Mouse (Mus musculus) hindbrain, embryonic 14.5 days (tissue): Measurements from ENCODE around the gene 0610030E20Rik. TPM values are rescaled to one million over a fixed set of nuclear protein-coding genes. Genes with fewer than 3 reads are reported as not detected.
A peak's percentile ranks its signal among the peaks of the same experiment; 100 is the strongest.

Source experiments
- ATAC-seq: fragments of 200-750 bp; cut with Nextera tagmentation; 2 replicates; pipeline ENCODE4 v1.8.0; 2017; ENCODE audit warnings: moderate number of reproducible peaks, mild to moderate bottlenecking, moderate TSS enrichment, moderate library complexity; ENCODE audit not compliant: low FRiP score
- DNase-seq: peaks from one replicate; pipeline ENCODE4 v3.0.0-alpha.2; 2015; ENCODE audit warnings: low spot score
- H3K27ac ChIP-seq: fragments of 300-500 bp; sonication (generic); 2 replicates; pipeline ENCODE4 v1.5.1; 2014; ENCODE audit warnings: mild to moderate bottlenecking, moderate library complexity
- H3K27me3 ChIP-seq: fragments of 300-500 bp; sonication (generic); 2 replicates; pipeline ENCODE4 v1.6.1; 2014; ENCODE audit warnings: mild to moderate bottlenecking, low read length, mixed read lengths; ENCODE audit not compliant: control insufficient read depth, insufficient read depth
- H3K36me3 ChIP-seq: fragments of 300-500 bp; sonication (generic); replicated peaks from 2 replicates; pipeline ENCODE4 v1.6.1; 2014; ENCODE audit not compliant: control insufficient read depth, insufficient read depth
- H3K4me1 ChIP-seq: fragments of 300-500 bp; sonication (generic); replicated peaks from 2 replicates; pipeline ENCODE4 v1.6.1; 2014; ENCODE audit warnings: antibody characterized with exemption, low read length, mixed read lengths; ENCODE audit not compliant: control insufficient read depth, insufficient read depth
- H3K4me2 ChIP-seq: fragments of 300-500 bp; sonication (generic); replicated peaks from 2 replicates; pipeline ENCODE4 v1.6.1; 2014; ENCODE audit warnings: mild to moderate bottlenecking, moderate library complexity
- H3K4me3 ChIP-seq: fragments of 300-500 bp; sonication (generic); replicated peaks from 2 replicates; pipeline ENCODE4 v1.5.1; 2014; ENCODE audit warnings: mild to moderate bottlenecking, low read length
- H3K9ac ChIP-seq: fragments of 300-500 bp; sonication (generic); 2 replicates; pipeline ENCODE4 v1.6.1; 2014
- H3K9me3 ChIP-seq: fragments of 300-500 bp; sonication (generic); 2 replicates; pipeline ENCODE4 v1.6.1; 2016; ENCODE audit warnings: low read length; ENCODE audit not compliant: control insufficient read depth
- WGBS: fragments of 180-500 bp; shearing (Covaris S2); extraction: QIAGEN DNeasy Blood & Tissue Kit; methylation state at CpG from one replicate; pipeline ENCODE4 v1.1.7; 2014; 5-methylcytosine and 5-hydroxymethylcytosine counted together
- polyA plus RNA-seq: library from polyadenylated mRNA; unstranded; fragments of >200 nt; fragmentation: Nextera tagmentation; extraction: Ambion mirVana; gene quantifications from 2 replicates; pipeline ENCODE4 v1.2.1, GENCODE M21; 2014

Gene 0610030E20Rik
- 13.7 and 15.9 TPM in 2 replicates for polyA plus RNA-seq

DNA sequence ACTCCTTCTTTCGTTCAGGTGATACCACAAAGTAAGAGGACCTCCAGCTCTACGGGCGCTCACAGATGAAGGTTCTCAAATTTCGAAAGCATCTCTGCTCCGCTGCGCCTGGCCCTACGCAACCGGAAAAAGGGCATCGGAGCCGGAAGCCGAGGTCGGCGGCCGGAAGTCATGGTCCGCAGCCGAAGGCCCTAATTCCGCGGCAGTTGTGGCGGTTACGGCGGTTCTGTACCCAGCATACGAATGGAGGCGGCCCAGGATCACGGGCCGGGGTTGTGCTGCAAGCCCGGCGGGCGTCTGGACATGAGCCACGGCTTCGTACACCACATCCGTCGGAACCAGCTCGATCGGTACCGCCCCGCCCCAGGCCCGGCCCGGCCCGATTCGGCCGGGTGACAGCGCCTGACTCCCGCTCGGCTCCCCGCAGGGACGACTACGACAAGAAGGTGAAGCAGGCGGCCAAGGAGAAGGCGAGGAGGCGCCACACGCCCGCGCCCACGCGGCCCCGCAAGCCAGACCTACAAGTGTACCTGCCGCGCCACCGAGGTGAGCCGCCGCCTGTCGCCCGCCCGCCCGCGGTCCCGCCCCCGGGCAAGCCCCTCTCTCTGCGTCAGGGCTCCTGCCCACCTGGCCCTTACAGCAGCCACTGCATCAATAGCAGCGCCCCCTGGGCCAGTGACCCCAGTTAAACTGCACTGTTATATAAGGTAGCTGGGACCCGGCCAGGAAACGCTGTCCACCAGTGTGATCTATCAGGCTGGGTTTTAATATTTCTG is at the start of gene 0610030E20Rik:
TSS of gene 0610030E20Rik (plus strand) at position 152 of the 776 bp plus-strand sequence.
- under 1% methylated on average over 61 of the region's 72 CpGs for WGBS
- ATAC-seq, result peak; percentile 79
- Histone ChIP-seq H3K27ac (peak within 1 kb of the TSS; percentile 87), H3K4me2 (peak within 1 kb of the TSS; percentile 78), H3K36me3 (peaks cover 25% of the 10 kb centered on the region), H3K27me3 (peaks cover 3% of the 10 kb centered on the region; the same call in 1 of the 2 replicates), H3K9ac (peak within 1 kb of the TSS; percentile 89), H3K9me3 (no peaks in the 10 kb centered on the region), H3K4me1 (peaks cover 32% of the 10 kb centered on the region), H3K4me3 (peak within 1 kb of the TSS; percentile 87)
- DNase-seq, result peak; percentile 80

DNA sequence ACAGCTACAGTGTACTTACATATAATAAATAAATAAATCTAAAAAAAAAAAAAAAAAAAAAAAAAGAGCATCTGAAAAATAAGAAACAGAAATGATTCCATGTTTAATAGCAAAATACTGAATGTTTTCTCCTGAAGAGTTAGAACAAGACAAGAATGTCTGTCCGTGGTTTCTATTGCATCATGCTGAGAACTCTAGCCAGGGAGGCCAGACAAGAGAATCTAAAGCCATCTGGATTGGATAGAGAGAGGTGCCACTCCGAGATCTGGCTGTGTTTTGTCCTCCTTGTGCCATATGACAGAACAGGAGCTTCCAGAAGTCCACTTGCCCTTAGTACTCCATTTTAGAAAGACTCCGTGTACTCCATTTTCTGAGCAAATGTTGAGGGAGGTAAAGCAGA is 49.3 kb upstream of the 0610030E20Rik start:
- Histone ChIP-seq H3K4me3 (no peak overlapping the region), H3K27ac (no peak overlapping the region), H3K9me3 (no peaks in the 10 kb centered on the region), H3K9ac (no peak overlapping the region), H3K36me3 (no peaks in the 10 kb centered on the region), H3K4me1 (no peaks in the 10 kb centered on the region), H3K27me3 (no peaks in the 10 kb centered on the region), H3K4me2 (no peak overlapping the region)
- ATAC-seq (no peak), DNase-seq (no peak)
- WGBS, result 75% methylated on average over 3 of the region's 3 CpGs

DNA sequence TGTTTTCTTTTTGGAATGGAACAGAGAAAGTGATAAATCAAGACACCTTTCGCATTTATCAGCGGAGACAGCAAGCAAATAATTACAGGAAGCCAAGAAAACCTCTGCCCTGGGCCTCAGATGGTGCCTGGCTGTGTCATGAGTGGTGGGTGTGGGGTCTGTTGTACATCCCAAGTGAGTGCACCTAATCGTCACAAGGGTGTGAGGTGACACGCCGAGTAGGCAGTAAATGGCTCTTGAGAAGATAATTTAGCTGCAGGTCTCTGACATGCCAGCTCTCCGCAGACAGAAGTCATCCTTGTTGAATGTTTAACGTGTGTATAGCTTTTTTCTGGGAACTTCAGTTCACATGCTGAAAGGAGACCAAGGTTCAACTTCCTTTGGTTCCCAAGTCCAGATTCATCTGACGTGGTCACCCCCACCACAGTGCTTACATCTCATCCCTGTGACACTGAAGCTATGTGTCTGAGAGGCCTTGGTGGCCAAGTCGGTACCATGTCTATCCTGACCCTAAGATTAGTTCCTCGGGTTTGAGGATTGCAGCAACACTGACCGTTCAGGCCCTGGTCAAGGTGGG is 44.7 kb upstream of the 0610030E20Rik start:
- no peak for ATAC-seq
- H3K4me3 ChIP-seq, result no peak overlapping the region
- DNase-seq, result no peak
- no peak overlapping the region for H3K9ac ChIP-seq
- no peaks in the 10 kb centered on the region for H3K4me1 ChIP-seq
- no peaks in the 10 kb centered on the region for H3K36me3 ChIP-seq
- no peaks in the 10 kb centered on the region for H3K9me3 ChIP-seq
- no peak overlapping the region for H3K27ac ChIP-seq
- WGBS, result 90% methylated on average over 11 of the region's 11 CpGs
- H3K4me2 ChIP-seq, result no peak overlapping the region
- no peaks in the 10 kb centered on the region for H3K27me3 ChIP-seq

DNA sequence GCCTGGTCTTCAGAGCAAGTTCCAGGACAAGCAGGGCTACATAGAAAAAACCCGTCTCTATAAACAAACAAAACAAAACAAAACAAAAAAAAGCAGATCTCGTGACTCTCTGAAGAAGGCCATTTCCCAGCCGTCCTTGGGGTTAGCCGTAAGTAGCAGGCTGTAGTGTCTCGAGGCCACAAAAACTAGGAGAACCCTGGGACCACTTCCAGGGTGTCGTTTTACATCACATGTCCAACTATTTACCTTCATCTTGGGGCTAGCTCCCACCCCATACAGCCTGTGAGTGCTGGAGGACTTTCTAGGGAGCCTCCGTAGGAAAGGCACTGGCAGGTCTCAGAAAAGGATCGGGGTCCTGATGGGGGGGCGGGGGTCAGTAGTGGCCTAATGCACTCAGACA is 43.6 kb upstream of the 0610030E20Rik start:
- Histone ChIP-seq H3K4me2 (no peak overlapping the region), H3K4me1 (no peaks in the 10 kb centered on the region), H3K4me3 (no peak overlapping the region), H3K27ac (no peak overlapping the region), H3K9me3 (no peaks in the 10 kb centered on the region), H3K36me3 (no peaks in the 10 kb centered on the region), H3K9ac (no peak overlapping the region), H3K27me3 (no peaks in the 10 kb centered on the region)
- 61% methylated on average over 9 of the region's 9 CpGs for WGBS
- no peak for DNase-seq
- ATAC-seq, result no peak

DNA sequence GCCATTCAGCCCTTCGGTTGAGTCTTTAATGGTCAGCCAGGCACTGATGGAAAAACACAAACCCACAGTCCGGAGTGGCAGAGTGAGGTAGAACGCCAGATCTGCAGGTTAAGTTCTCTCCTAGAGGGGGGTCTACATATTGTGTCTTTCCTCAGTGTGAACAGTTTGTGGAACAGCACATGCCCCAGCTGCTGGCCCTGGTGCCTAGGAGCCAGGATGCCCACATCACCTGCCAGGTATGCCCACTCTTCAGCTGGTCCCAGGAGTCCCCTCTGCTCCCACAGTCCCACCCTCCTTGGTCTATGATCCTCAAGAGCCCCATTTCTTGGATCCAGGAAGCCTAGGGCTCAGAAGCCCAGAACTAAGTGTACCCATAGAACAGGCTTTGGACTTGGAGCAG is 34.9 kb upstream of the 0610030E20Rik start:
- Histone ChIP-seq H3K4me2 (no peak overlapping the region), H3K36me3 (peaks cover 20% of the 10 kb centered on the region), H3K4me3 (no peak overlapping the region), H3K27ac (no peak overlapping the region), H3K9ac (no peak overlapping the region), H3K27me3 (no peaks in the 10 kb centered on the region), H3K4me1 (no peaks in the 10 kb centered on the region), H3K9me3 (no peaks in the 10 kb centered on the region)
- WGBS, result 96% methylated on average over 3 of the region's 3 CpGs
- ATAC-seq, result no peak
- DNase-seq, result no peak

DNA sequence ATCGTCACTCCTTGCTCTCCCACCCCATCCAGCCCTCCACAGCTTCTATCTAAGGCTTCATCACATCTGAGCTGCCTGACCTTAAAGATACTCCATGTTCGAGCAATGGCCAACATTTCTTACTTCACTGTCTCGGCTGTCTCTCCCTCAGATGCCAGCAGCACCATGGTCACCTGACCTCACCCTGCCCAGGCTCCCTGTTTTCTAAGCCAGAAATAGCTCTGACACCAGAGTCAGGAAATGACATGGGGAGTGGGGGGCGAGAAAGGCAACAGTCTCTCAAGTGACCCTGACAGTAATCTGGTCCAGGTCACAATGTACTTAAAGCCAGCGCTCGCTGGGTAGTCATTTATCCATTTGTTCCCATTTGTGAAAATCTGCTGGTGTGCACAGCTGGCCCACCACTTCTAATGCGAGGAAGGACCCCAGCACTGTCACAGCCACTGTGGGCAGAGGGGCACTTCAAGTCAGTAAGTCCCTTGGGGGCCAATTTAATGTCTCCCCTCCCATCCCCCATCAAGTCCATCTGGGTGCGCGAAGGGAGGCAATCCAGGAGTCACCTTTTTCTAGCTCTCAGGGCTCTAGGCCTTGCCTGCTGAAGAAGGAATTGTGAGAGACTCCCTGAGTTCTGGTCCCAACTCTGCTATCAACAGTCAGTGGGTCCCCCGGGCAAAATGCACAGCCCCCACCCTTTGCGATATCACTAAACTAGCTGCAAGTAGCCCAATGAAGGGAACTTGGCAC is 33.8 kb upstream of the 0610030E20Rik start:
- Histone ChIP-seq H3K9me3 (no peaks in the 10 kb centered on the region), H3K9ac (no peak overlapping the region), H3K27me3 (no peaks in the 10 kb centered on the region), H3K27ac (no peak overlapping the region), H3K36me3 (peaks cover 31% of the 10 kb centered on the region), H3K4me3 (no peak overlapping the region), H3K4me2 (no peak overlapping the region), H3K4me1 (no peaks in the 10 kb centered on the region)
- ATAC-seq (no peak), DNase-seq (no peak)
- WGBS, result 89% methylated on average over 11 of the region's 11 CpGs

DNA sequence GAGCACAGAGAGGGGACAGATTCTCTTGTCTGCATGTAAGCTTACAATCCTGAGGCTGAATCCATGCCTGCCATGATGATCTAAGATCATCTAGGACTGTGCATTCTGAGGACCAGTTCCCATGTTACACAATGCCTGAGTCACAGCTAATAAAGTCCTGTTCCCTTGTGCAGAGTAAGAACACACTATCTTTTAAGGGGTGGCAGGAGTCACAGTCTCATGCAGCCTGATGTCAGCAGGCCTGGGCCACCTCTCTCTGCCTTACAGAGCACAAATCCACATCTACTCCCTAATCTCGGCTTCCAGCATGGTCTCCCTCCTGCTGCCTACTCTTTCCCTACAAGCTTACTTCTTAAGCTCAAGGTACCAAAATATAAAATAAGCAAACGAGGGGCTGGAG is 31.7 kb upstream of the 0610030E20Rik start:
- no peak overlapping the region for H3K9ac ChIP-seq
- DNase-seq (no peak), ATAC-seq (no peak)
- no peak overlapping the region for H3K27ac ChIP-seq
- H3K27me3 ChIP-seq, result no peaks in the 10 kb centered on the region
- peaks cover 52% of the 10 kb centered on the region for H3K36me3 ChIP-seq
- H3K4me1 ChIP-seq, result no peaks in the 10 kb centered on the region
- H3K4me3 ChIP-seq, result no peak overlapping the region
- 93% methylated on average over 2 of the region's 2 CpGs for WGBS
- no peak overlapping the region for H3K4me2 ChIP-seq
- H3K9me3 ChIP-seq, result no peaks in the 10 kb centered on the region

DNA sequence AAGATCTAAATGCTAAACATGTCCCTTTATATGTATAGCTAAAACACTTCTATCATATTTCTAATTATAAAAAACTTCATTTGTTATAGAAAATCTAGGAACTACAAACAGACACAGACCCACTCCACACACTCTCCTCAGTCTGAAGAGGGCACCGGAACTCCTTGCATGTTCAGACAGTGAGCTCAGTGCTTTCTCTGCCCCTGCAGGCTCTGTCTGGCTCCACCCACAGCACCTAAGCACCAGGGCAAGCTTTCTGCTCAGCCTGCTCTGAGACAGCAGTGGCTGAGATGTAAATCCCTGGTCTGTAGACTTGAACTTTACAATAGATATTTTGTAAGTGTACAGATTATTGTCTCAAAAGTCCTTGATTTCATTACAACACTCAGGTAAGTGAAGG is 31.1 kb upstream of the 0610030E20Rik start:
- Histone ChIP-seq H3K4me1 (no peaks in the 10 kb centered on the region), H3K36me3 (peaks cover 59% of the 10 kb centered on the region), H3K9me3 (no peaks in the 10 kb centered on the region), H3K9ac (no peak overlapping the region), H3K27me3 (no peaks in the 10 kb centered on the region), H3K27ac (no peak overlapping the region), H3K4me2 (no peak overlapping the region), H3K4me3 (no peak overlapping the region)
- ATAC-seq, result no peak
- DNase-seq, result no peak
- 90% methylated on average over 1 of the region's 1 CpGs for WGBS

DNA sequence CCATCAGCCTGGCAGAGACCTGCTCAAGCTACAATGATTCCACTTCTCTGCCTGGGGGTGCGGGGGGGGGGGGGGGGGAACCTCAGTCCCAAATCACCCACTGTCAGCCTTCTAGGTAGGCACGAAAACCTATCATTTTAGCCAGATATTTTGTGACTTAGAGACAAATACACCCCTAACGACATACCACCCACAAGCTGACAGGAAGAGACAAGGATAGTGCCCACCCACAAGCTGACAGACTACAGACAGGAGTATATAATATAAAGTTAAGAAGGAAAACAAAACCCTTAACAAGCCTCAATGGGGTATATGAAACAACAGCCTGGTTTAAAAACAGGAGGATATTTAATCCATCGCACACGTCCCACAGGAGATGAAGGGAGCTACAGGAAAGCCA is 28.7 kb upstream of the 0610030E20Rik start:
- H3K4me1 ChIP-seq, result no peaks in the 10 kb centered on the region
- H3K36me3 ChIP-seq, result peaks cover 83% of the 10 kb centered on the region
- WGBS, result 89% methylated on average over 5 of the region's 5 CpGs
- no peak overlapping the region for H3K9ac ChIP-seq
- no peak overlapping the region for H3K27ac ChIP-seq
- ATAC-seq, result no peak
- no peak overlapping the region for H3K4me2 ChIP-seq
- no peaks in the 10 kb centered on the region for H3K9me3 ChIP-seq
- no peak overlapping the region for H3K4me3 ChIP-seq
- no peaks in the 10 kb centered on the region for H3K27me3 ChIP-seq
- no peak for DNase-seq
